Mouse (Mus musculus) stomach, embryonic 16.5 days (tissue): Measurements from ENCODE around the gene Arhgap23. TPM values are rescaled to one million over a fixed set of nuclear protein-coding genes. Genes with fewer than 3 reads are reported as not detected.

ENCODE experiments used
- ATAC-seq: fragments of 200-750 bp; cut with Nextera tagmentation; 2 replicates; pipeline ENCODE4 v1.8.0; 2017; ENCODE audit warnings: moderate number of reproducible peaks, moderate TSS enrichment; ENCODE audit not compliant: insufficient read depth, low FRiP score
- H3K27ac ChIP-seq: fragments of 300-500 bp; sonication (generic); 2 replicates; pipeline ENCODE4 v1.5.1; 2014; ENCODE audit warnings: low read length
- H3K27me3 ChIP-seq: fragments of 300-500 bp; sonication (generic); 2 replicates; pipeline ENCODE4 v1.6.1; 2014; ENCODE audit warnings: low read length, control low read depth, mixed read lengths; ENCODE audit not compliant: control insufficient read depth, insufficient read depth
- H3K36me3 ChIP-seq: fragments of 300-500 bp; sonication (generic); 2 replicates; pipeline ENCODE4 v1.6.1; 2014; ENCODE audit warnings: low read length; ENCODE audit not compliant: control insufficient read depth, insufficient read depth
- H3K4me1 ChIP-seq: fragments of 300-500 bp; sonication (generic); 2 replicates; pipeline ENCODE4 v1.6.1; 2014; ENCODE audit warnings: low read length, control low read depth, mixed read lengths; ENCODE audit not compliant: control insufficient read depth, insufficient read depth
- H3K4me2 ChIP-seq: fragments of 300-500 bp; sonication (generic); 2 replicates; pipeline ENCODE4 v1.6.1; 2014; ENCODE audit warnings: low read depth, low read length, mixed read lengths
- H3K4me3 ChIP-seq: fragments of 300-500 bp; sonication (generic); replicated peaks from 2 replicates; pipeline ENCODE4 v1.5.1; 2014; ENCODE audit warnings: mild to moderate bottlenecking, low read length
- H3K9ac ChIP-seq: fragments of 300-500 bp; sonication (generic); 2 replicates; pipeline ENCODE4 v1.6.1; 2014; ENCODE audit warnings: low read length
- H3K9me3 ChIP-seq: fragments of 300-500 bp; sonication (generic); replicated peaks from 2 replicates; pipeline ENCODE4 v1.6.1; 2016; ENCODE audit warnings: low read length, control low read depth; ENCODE audit not compliant: control insufficient read depth
- WGBS: fragments of 180-500 bp; shearing (Covaris S2); extraction: QIAGEN DNeasy Blood & Tissue Kit; methylation state at CpG from one replicate; pipeline ENCODE4 v1.1.7; 2014; 5-methylcytosine and 5-hydroxymethylcytosine counted together
- polyA plus RNA-seq: library from polyadenylated mRNA; unstranded; fragments of >200 nt; fragmentation: Nextera tagmentation; extraction: Ambion mirVana; gene quantifications from 2 replicates; pipeline ENCODE4 v1.2.1, GENCODE M21; 2015

Gene Arhgap23
- polyA plus RNA-seq, 1 experiment from 2014 or later = 4.4 TPM

GRCm38 (mm10) chr11:97412808-97413347, 2.5 kb upstream of the Arhgap23 start:
- H3K36me3 ChIP-seq = no peaks in the 10 kb centered on the region

GRCm38 (mm10) chr11:97415712-97416636, 641 bp downstream of the Arhgap23 start:
- Histone ChIP-seq H3K9me3 (no peaks in the 10 kb centered on the region), H3K36me3 (no peaks in the 10 kb centered on the region), H3K4me3 (peak overlapping the region; percentile 83), H3K27me3 (no peaks in the 10 kb centered on the region), H3K27ac (peak overlapping the region; percentile 88), H3K4me2 (peak overlapping the region; percentile 84), H3K9ac (peak overlapping the region; percentile 87), H3K4me1 (peaks cover 18% of the 10 kb centered on the region)
- peak; percentile 54 for ATAC-seq
- WGBS = 2% methylated on average over 49 of the region's 49 CpGs

More at GRCm38 (mm10) chr11:97412808-97413347, 2.5 kb upstream of the Arhgap23 start:
- H3K4me3 ChIP-seq = no peak overlapping the region
- peak overlapping the region; percentile 57 for H3K27ac ChIP-seq
- WGBS = 53% methylated on average over 10 of the region's 10 CpGs
- peaks cover 15% of the 10 kb centered on the region for H3K4me1 ChIP-seq
- peak overlapping the region; percentile 26; the same call in 1 of the 2 replicates for H3K9ac ChIP-seq
- no peaks in the 10 kb centered on the region for H3K9me3 ChIP-seq
- no peaks in the 10 kb centered on the region for H3K27me3 ChIP-seq
- no peak for ATAC-seq
- H3K4me2 ChIP-seq = no peak overlapping the region

GRCm38 (mm10) chr11:97416637-97417035, 1.3 kb downstream of the Arhgap23 start:
- Histone ChIP-seq H3K4me2 (peak overlapping the region; percentile 84), H3K36me3 (no peaks in the 10 kb centered on the region), H3K27ac (peak overlapping the region; percentile 88; the same call in 1 of the 2 replicates), H3K27me3 (no peaks in the 10 kb centered on the region), H3K9me3 (no peaks in the 10 kb centered on the region), H3K4me1 (peaks cover 18% of the 10 kb centered on the region), H3K4me3 (peak overlapping the region; percentile 83), H3K9ac (peak overlapping the region; percentile 87)
- WGBS = 18% methylated on average over 5 of the region's 5 CpGs
- ATAC-seq = no peak

- H3K9ac ChIP-seq = no peak overlapping the region
- H3K4me1 ChIP-seq = peaks cover 17% of the 10 kb centered on the region
- no peaks in the 10 kb centered on the region for H3K27me3 ChIP-seq
- no peak for ATAC-seq
- no peaks in the 10 kb centered on the region for H3K36me3 ChIP-seq
- H3K9me3 ChIP-seq = no peaks in the 10 kb centered on the region
- no peak overlapping the region for H3K4me3 ChIP-seq
- H3K4me2 ChIP-seq = no peak overlapping the region
- H3K27ac ChIP-seq = no peak overlapping the region
- 71% methylated on average over 14 of the region's 14 CpGs for WGBS
These were observed 3.7 kb downstream of the Arhgap23 start for GRCm38 (mm10) chr11:97418834-97419539.

- Histone ChIP-seq H3K4me3 (no peak overlapping the region), H3K27ac (no peak overlapping the region), H3K36me3 (no peaks in the 10 kb centered on the region), H3K27me3 (no peaks in the 10 kb centered on the region), H3K4me1 (peaks cover 23% of the 10 kb centered on the region), H3K9me3 (no peaks in the 10 kb centered on the region), H3K4me2 (no peak overlapping the region), H3K9ac (0 out of 2 replicates have a peak overlapping the region, but pooled peaks have one; percentile 0)
- no peak for ATAC-seq
- WGBS = 53% methylated on average over 5 of the region's 5 CpGs
These were observed 4.2 kb downstream of the Arhgap23 start for GRCm38 (mm10) chr11:97419540-97419900.

- peaks cover 18% of the 10 kb centered on the region for H3K4me1 ChIP-seq
- H3K4me2 ChIP-seq = no peak overlapping the region
- 0 out of 2 replicates have a peak overlapping the region, but pooled peaks have one; percentile 49 for H3K27ac ChIP-seq
- no peaks in the 10 kb centered on the region for H3K27me3 ChIP-seq
- H3K4me3 ChIP-seq = no peak overlapping the region
- H3K36me3 ChIP-seq = no peaks in the 10 kb centered on the region
- no peaks in the 10 kb centered on the region for H3K9me3 ChIP-seq
- WGBS = 66% methylated on average over 4 of the region's 4 CpGs
- no peak for ATAC-seq
- H3K9ac ChIP-seq = no peak overlapping the region
These were observed 7.2 kb downstream of the Arhgap23 start for GRCm38 (mm10) chr11:97422507-97422906.

GRCm38 (mm10) chr11:97424092-97424692, 8.9 kb downstream of the Arhgap23 start:
- H3K27ac ChIP-seq = peak overlapping the region; percentile 26; the same call in 1 of the 2 replicates
- no peaks in the 10 kb centered on the region for H3K27me3 ChIP-seq
- no peaks in the 10 kb centered on the region for H3K36me3 ChIP-seq
- no peaks in the 10 kb centered on the region for H3K9me3 ChIP-seq
- peak; percentile 22; the same call in 1 of the 2 replicates for ATAC-seq
- H3K4me3 ChIP-seq = no peak overlapping the region
- peaks cover 33% of the 10 kb centered on the region for H3K4me1 ChIP-seq
- 50% methylated on average over 5 of the region's 5 CpGs for WGBS
- H3K4me2 ChIP-seq = no peak overlapping the region
- 0 out of 2 replicates have a peak overlapping the region, but pooled peaks have one; percentile 20 for H3K9ac ChIP-seq

- Histone ChIP-seq H3K4me3 (no peak overlapping the region), H3K36me3 (no peaks in the 10 kb centered on the region), H3K27me3 (no peaks in the 10 kb centered on the region), H3K9me3 (no peaks in the 10 kb centered on the region), H3K27ac (peak overlapping the region; percentile 26; the same call in 1 of the 2 replicates), H3K4me1 (peaks cover 31% of the 10 kb centered on the region), H3K4me2 (no peak overlapping the region), H3K9ac (no peak overlapping the region)
- ATAC-seq = no peak
- WGBS = 27% methylated on average over 3 of the region's 3 CpGs
These were observed 9.5 kb downstream of the Arhgap23 start for GRCm38 (mm10) chr11:97424802-97425201.
